Mouse (Mus musculus): ENCODE measurements around the gene Sdk1.

Sdk1 gene

GRCm38 (mm10) chr5:141689442-141690105, 448.3 kb downstream of the Sdk1 start:
- in situ Hi-C loops (cut with MboI; ENCODE audit: low pct_unique_long_range_greater_than_20kb in 1 of 2, low sequenced_read_pairs in 2 of 2, unreplicated experiment in 1 of 2): no loop called here

GRCm38 (mm10) chr5:141691482-141691975, 450.2 kb downstream of the Sdk1 start:
- in situ Hi-C loops (cut with MboI; ENCODE audit: low pct_unique_long_range_greater_than_20kb in 1 of 2, low sequenced_read_pairs in 2 of 2, unreplicated experiment in 1 of 2): no loop called here

- in situ Hi-C loops (cut with MboI; ENCODE audit: low pct_unique_long_range_greater_than_20kb in 1 of 2, low sequenced_read_pairs in 2 of 2, unreplicated experiment in 1 of 2): no loop called here
These were observed 452.4 kb downstream of the Sdk1 start for GRCm38 (mm10) chr5:141693716-141694115.

GRCm38 (mm10) chr5:141694901-141695300, 453.6 kb downstream of the Sdk1 start:
- in situ Hi-C loops (cut with MboI; ENCODE audit: low pct_unique_long_range_greater_than_20kb in 1 of 2, low sequenced_read_pairs in 2 of 2, unreplicated experiment in 1 of 2): no loop called here

GRCm38 (mm10) chr5:141698406-141698805, 457.1 kb downstream of the Sdk1 start:
- in situ Hi-C loops (cut with MboI; ENCODE audit: low pct_unique_long_range_greater_than_20kb in 1 of 2, low sequenced_read_pairs in 2 of 2, unreplicated experiment in 1 of 2): no loop called here

- in situ Hi-C loops (cut with MboI; ENCODE audit: low pct_unique_long_range_greater_than_20kb in 1 of 2, low sequenced_read_pairs in 2 of 2, unreplicated experiment in 1 of 2): no loop called here
These were observed 479.5 kb downstream of the Sdk1 start for GRCm38 (mm10) chr5:141720751-141721150.

GRCm38 (mm10) chr5:141727968-141728367, 486.7 kb downstream of the Sdk1 start:
- in situ Hi-C loops (cut with MboI; ENCODE audit: low pct_unique_long_range_greater_than_20kb in 1 of 2, low sequenced_read_pairs in 2 of 2, unreplicated experiment in 1 of 2): no loop called here

- in situ Hi-C loops (cut with MboI; ENCODE audit: low pct_unique_long_range_greater_than_20kb in 1 of 2, low sequenced_read_pairs in 2 of 2, unreplicated experiment in 1 of 2): no loop called here
These were observed 488.7 kb downstream of the Sdk1 start for GRCm38 (mm10) chr5:141730006-141730405.

- in situ Hi-C loops (cut with MboI; ENCODE audit: low pct_unique_long_range_greater_than_20kb in 1 of 2, low sequenced_read_pairs in 2 of 2, unreplicated experiment in 1 of 2): no loop called here
These were observed 497.4 kb downstream of the Sdk1 start for GRCm38 (mm10) chr5:141738725-141739124.

- in situ Hi-C loops (cut with MboI; ENCODE audit: low pct_unique_long_range_greater_than_20kb in 1 of 2, low sequenced_read_pairs in 2 of 2, unreplicated experiment in 1 of 2): no loop called here
These were observed 507.5 kb downstream of the Sdk1 start for GRCm38 (mm10) chr5:141748793-141749192.

GRCm38 (mm10) chr5:141754278-141754677, 513.0 kb downstream of the Sdk1 start:
- in situ Hi-C loops (cut with MboI; ENCODE audit: low pct_unique_long_range_greater_than_20kb in 1 of 2, low sequenced_read_pairs in 2 of 2, unreplicated experiment in 1 of 2): no loop called here

GRCm38 (mm10) chr5:141758885-141759284, 517.6 kb downstream of the Sdk1 start:
- in situ Hi-C loops (cut with MboI; ENCODE audit: low pct_unique_long_range_greater_than_20kb in 1 of 2, low sequenced_read_pairs in 2 of 2, unreplicated experiment in 1 of 2): no loop called here

- in situ Hi-C loops (cut with MboI; ENCODE audit: low pct_unique_long_range_greater_than_20kb in 1 of 2, low sequenced_read_pairs in 2 of 2, unreplicated experiment in 1 of 2): no loop called here
These were observed 522.8 kb downstream of the Sdk1 start for GRCm38 (mm10) chr5:141764111-141764510.

GRCm38 (mm10) chr5:141768761-141769515, 527.6 kb downstream of the Sdk1 start:
- in situ Hi-C loops (cut with MboI; ENCODE audit: low pct_unique_long_range_greater_than_20kb in 1 of 2, low sequenced_read_pairs in 2 of 2, unreplicated experiment in 1 of 2): no loop called here

GRCm38 (mm10) chr5:141771516-141771915, 530.2 kb downstream of the Sdk1 start:
- in situ Hi-C loops (cut with MboI; ENCODE audit: low pct_unique_long_range_greater_than_20kb in 1 of 2, low sequenced_read_pairs in 2 of 2, unreplicated experiment in 1 of 2): no loop called here

- in situ Hi-C loops (cut with MboI; ENCODE audit: low pct_unique_long_range_greater_than_20kb in 1 of 2, low sequenced_read_pairs in 2 of 2, unreplicated experiment in 1 of 2): no loop called here
These were observed 536.9 kb downstream of the Sdk1 start for GRCm38 (mm10) chr5:141778231-141778630.

GRCm38 (mm10) chr5:141781142-141781541, 539.9 kb downstream of the Sdk1 start:
- in situ Hi-C loops (cut with MboI; ENCODE audit: low pct_unique_long_range_greater_than_20kb in 1 of 2, low sequenced_read_pairs in 2 of 2, unreplicated experiment in 1 of 2): no loop called here

GRCm38 (mm10) chr5:141782330-141782729, 541.0 kb downstream of the Sdk1 start:
- in situ Hi-C loops (cut with MboI; ENCODE audit: low pct_unique_long_range_greater_than_20kb in 1 of 2, low sequenced_read_pairs in 2 of 2, unreplicated experiment in 1 of 2): no loop called here

- in situ Hi-C loops (cut with MboI; ENCODE audit: low pct_unique_long_range_greater_than_20kb in 1 of 2, low sequenced_read_pairs in 2 of 2, unreplicated experiment in 1 of 2): no loop called here
These were observed 542.2 kb downstream of the Sdk1 start for GRCm38 (mm10) chr5:141783516-141783915.

- in situ Hi-C loops (cut with MboI; ENCODE audit: low pct_unique_long_range_greater_than_20kb in 1 of 2, low sequenced_read_pairs in 2 of 2, unreplicated experiment in 1 of 2): no loop called here
These were observed 552.6 kb downstream of the Sdk1 start for GRCm38 (mm10) chr5:141793926-141794325.
